Mouse (Mus musculus): ENCODE measurements around the gene Gripap1. TPM values are rescaled to one million over a fixed set of nuclear protein-coding genes. Genes with fewer than 3 reads are reported as not detected.

The Gripap1 gene
- 41.0 TPM for polyA plus RNA-seq (2014; fragmentation: Illumina TruSeq; extraction: RNeasy Lipid Tissue Mini Kit (QIAGEN cat#74804); ENCODE audit: low read depth, low replicate concordance)

DNA sequence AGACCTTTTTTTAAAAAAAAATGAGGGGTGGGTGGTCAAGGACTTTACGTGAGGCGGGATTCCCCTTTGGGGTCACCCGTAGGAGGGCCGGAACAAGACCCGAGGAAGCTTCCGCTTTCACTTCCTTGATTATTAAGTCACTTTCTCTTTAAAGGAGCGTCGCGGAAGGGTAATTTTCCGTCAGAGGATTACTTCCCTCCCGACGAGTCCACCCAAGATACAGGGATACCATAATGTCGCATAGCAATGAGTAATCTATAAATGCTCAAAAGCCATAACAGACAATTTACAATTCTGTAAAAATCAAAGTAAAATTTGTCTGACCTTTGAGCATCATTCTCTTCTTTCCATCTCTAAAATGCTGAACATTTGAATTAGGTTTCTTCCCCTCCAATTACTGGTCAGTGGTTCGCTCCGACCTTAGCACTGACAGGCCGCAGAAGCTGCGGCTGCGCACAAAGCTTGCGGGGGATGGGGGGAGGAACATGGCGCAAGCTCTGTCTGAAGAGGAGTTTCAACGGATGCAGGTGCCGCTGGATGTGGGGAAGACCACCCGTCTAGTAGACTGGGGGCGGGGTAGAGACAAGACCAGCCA is at the start of gene Gripap1:
Gripap1 (plus strand) TSS at position 224 of the 595 bp plus-strand sequence.

GRCm38 (mm10) chrX:7750432-7751116 is 39.0 kb upstream of the Gripap1 start, which contains the start of gene Ccdc120:
Gene Ccdc120 (minus strand): TSS chrX:7750905.

DNA sequence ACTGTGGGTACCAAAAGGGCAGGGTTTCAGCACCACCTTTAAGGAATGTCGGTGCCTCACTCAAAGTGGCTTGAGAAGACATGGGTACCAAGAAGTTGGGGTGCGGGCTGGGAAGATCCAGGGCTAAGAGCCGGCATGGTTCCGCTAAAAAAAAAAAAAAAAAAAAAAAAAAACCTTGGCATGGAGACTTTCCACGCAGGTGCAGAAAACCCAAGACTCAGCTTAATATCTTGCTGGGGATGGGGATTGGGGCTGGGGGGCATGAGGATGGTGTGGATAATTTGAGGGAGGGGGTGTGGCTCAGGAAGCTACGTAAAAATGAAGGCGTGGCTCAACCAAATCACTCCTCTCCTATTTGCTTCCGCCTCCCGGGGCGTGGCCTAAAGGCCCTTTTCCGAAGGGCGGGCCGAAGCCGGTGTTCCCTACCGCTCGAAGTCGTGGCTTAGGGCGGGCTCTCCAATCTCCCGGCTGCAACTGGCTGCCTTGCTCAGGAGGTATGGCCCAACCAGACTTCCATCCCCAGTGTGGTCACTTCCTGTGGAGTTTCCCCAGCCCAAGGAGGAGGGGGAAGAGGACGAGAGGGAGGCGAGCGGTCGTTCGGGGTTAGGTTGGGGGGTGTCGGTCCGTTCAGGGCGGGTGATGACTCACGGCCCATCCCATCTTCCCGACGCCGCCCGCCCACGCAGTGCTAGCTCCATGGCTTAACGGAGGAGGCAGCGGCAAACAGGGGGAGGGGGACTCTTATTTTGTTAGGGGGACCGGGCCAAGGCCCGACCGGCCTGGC is 27.2 kb upstream of the Gripap1 start, which contains the start of gene Tfe3:
Tfe3 (plus strand) TSS at position 424 of the 784 bp plus-strand sequence.

GRCm38 (mm10) chrX:7821865-7822779 is 32.6 kb downstream of the Gripap1 start, which contains the start of gene Kcnd1:
Gene Kcnd1 (plus strand): TSS chrX:7822289.

DNA sequence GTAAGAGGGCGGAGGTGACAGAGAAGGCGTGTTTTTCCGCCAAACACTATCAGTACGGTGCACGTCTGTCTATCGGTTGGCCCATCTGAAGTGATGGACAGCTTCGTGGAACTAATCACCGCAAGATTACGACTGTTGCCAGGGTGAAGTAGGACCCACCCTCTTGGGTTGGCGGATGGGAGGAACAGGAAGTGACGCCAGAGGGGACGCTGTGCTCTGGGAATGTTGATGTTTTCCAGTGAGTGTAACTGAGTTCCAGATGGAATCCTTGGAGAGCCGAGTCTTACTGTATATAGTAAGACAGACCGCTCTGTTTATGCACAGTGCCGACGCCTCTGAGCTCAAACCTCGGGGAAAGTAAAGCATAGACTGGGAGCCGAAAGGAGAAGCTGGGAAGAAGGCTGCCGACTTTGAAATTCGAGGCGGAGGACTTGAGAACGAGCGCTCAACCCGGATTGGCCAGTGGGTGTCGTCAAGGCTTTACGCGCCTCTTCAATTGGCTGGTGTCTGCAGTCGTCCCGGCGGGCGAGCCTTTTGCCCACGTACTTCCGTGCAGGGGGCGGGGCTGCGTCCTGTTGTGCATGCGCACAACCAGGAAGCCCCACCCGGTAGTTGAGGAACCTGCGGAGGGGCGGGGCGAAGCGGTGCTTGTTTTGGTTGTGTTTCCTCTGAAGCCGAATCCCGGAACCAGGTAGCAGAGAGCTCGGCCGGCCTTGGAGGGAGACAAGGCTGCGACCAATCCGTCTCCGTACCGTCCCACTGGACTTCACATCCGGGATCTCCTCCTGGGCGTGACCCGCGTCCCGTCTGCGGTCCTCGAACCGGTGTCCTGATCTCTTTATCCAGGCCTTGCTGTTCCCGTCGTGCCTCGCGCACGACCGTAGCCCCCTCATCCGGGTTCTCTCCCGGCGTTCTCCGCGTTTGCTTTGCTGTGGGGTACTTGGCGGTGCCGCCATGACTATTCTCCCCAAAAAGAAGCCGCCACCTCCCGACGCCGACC is 51.9 kb downstream of the Gripap1 start, which contains the start of gene Otud5:
Otud5 (plus strand) TSS at position 202 of the 1,000 bp plus-strand sequence.

Other genes with a start within 250 kb of the Gripap1 start
- gene Foxp3, start 216.1 kb upstream of the Gripap1 start, polyA plus RNA-seq (2014; fragmentation: Illumina TruSeq; extraction: RNeasy Lipid Tissue Mini Kit (QIAGEN cat#74804); ENCODE audit: low read depth, low replicate concordance) = 0.32 TPM
- gene Ppp1r3f, start 215.5 kb upstream of the Gripap1 start, polyA plus RNA-seq (2014; fragmentation: Illumina TruSeq; extraction: RNeasy Lipid Tissue Mini Kit (QIAGEN cat#74804); ENCODE audit: low read depth, low replicate concordance) = not detected
- 1.5 TPM for gene Ccdc22, start 184.2 kb upstream of the Gripap1 start, polyA plus RNA-seq (2014; fragmentation: Illumina TruSeq; extraction: RNeasy Lipid Tissue Mini Kit (QIAGEN cat#74804); ENCODE audit: low read depth, low replicate concordance)
- gene Cacna1f, start 182.7 kb upstream of the Gripap1 start, polyA plus RNA-seq (2014; fragmentation: Illumina TruSeq; extraction: RNeasy Lipid Tissue Mini Kit (QIAGEN cat#74804); ENCODE audit: low read depth, low replicate concordance) = not detected
- gene Syp, start 151.3 kb upstream of the Gripap1 start, polyA plus RNA-seq (2014; fragmentation: Illumina TruSeq; extraction: RNeasy Lipid Tissue Mini Kit (QIAGEN cat#74804); ENCODE audit: low read depth, low replicate concordance) = 2.8 TPM
- gene Prickle3, start 132.5 kb upstream of the Gripap1 start, polyA plus RNA-seq (2014; fragmentation: Illumina TruSeq; extraction: RNeasy Lipid Tissue Mini Kit (QIAGEN cat#74804); ENCODE audit: low read depth, low replicate concordance) = 19.0 TPM
- gene Plp2, start 118.4 kb upstream of the Gripap1 start, polyA plus RNA-seq (2014; fragmentation: Illumina TruSeq; extraction: RNeasy Lipid Tissue Mini Kit (QIAGEN cat#74804); ENCODE audit: low read depth, low replicate concordance) = 187 TPM
- 0.60 TPM for gene Magix, start 108.5 kb upstream of the Gripap1 start, polyA plus RNA-seq (2014; fragmentation: Illumina TruSeq; extraction: RNeasy Lipid Tissue Mini Kit (QIAGEN cat#74804); ENCODE audit: low read depth, low replicate concordance)
- 42.6 TPM for gene Gpkow, start 92.6 kb upstream of the Gripap1 start, polyA plus RNA-seq (2014; fragmentation: Illumina TruSeq; extraction: RNeasy Lipid Tissue Mini Kit (QIAGEN cat#74804); ENCODE audit: low read depth, low replicate concordance)
- gene Wdr45, start 75.4 kb upstream of the Gripap1 start, polyA plus RNA-seq (2014; fragmentation: Illumina TruSeq; extraction: RNeasy Lipid Tissue Mini Kit (QIAGEN cat#74804); ENCODE audit: low read depth, low replicate concordance) = 7.7 TPM
- not detected for gene Gm45208, start 67.5 kb upstream of the Gripap1 start, polyA plus RNA-seq (2014; fragmentation: Illumina TruSeq; extraction: RNeasy Lipid Tissue Mini Kit (QIAGEN cat#74804); ENCODE audit: low read depth, low replicate concordance)
- 7.8 TPM for gene Praf2, start 61.3 kb upstream of the Gripap1 start, polyA plus RNA-seq (2014; fragmentation: Illumina TruSeq; extraction: RNeasy Lipid Tissue Mini Kit (QIAGEN cat#74804); ENCODE audit: low read depth, low replicate concordance)
- 4.5 TPM for gene Ccdc120, start 38.9 kb upstream of the Gripap1 start, polyA plus RNA-seq (2014; fragmentation: Illumina TruSeq; extraction: RNeasy Lipid Tissue Mini Kit (QIAGEN cat#74804); ENCODE audit: low read depth, low replicate concordance)
- 6.2 TPM for gene Tfe3, start 27.2 kb upstream of the Gripap1 start, polyA plus RNA-seq (2014; fragmentation: Illumina TruSeq; extraction: RNeasy Lipid Tissue Mini Kit (QIAGEN cat#74804); ENCODE audit: low read depth, low replicate concordance)
- 1.2 TPM for gene Kcnd1, start 32.5 kb downstream of the Gripap1 start, polyA plus RNA-seq (2014; fragmentation: Illumina TruSeq; extraction: RNeasy Lipid Tissue Mini Kit (QIAGEN cat#74804); ENCODE audit: low read depth, low replicate concordance)
- gene Otud5, start 51.6 kb downstream of the Gripap1 start, polyA plus RNA-seq (2014; fragmentation: Illumina TruSeq; extraction: RNeasy Lipid Tissue Mini Kit (QIAGEN cat#74804); ENCODE audit: low read depth, low replicate concordance) = 50.9 TPM
- 5.5 TPM for gene Pim2, start 88.5 kb downstream of the Gripap1 start, polyA plus RNA-seq (2014; fragmentation: Illumina TruSeq; extraction: RNeasy Lipid Tissue Mini Kit (QIAGEN cat#74804); ENCODE audit: low read depth, low replicate concordance)
- 40.1 TPM for gene Slc35a2, start 94.3 kb downstream of the Gripap1 start, polyA plus RNA-seq (2014; fragmentation: Illumina TruSeq; extraction: RNeasy Lipid Tissue Mini Kit (QIAGEN cat#74804); ENCODE audit: low read depth, low replicate concordance)
- gene Pqbp1, start 109.5 kb downstream of the Gripap1 start, polyA plus RNA-seq (2014; fragmentation: Illumina TruSeq; extraction: RNeasy Lipid Tissue Mini Kit (QIAGEN cat#74804); ENCODE audit: low read depth, low replicate concordance) = 10.1 TPM
- gene Timm17b, start 109.6 kb downstream of the Gripap1 start, polyA plus RNA-seq (2014; fragmentation: Illumina TruSeq; extraction: RNeasy Lipid Tissue Mini Kit (QIAGEN cat#74804); ENCODE audit: low read depth, low replicate concordance) = 3.6 TPM
- not detected for gene Gm10491, start 118.1 kb downstream of the Gripap1 start, polyA plus RNA-seq (2014; fragmentation: Illumina TruSeq; extraction: RNeasy Lipid Tissue Mini Kit (QIAGEN cat#74804); ENCODE audit: low read depth, low replicate concordance)
- not detected for gene Gm10490, start 119.8 kb downstream of the Gripap1 start, polyA plus RNA-seq (2014; fragmentation: Illumina TruSeq; extraction: RNeasy Lipid Tissue Mini Kit (QIAGEN cat#74804); ENCODE audit: low read depth, low replicate concordance)
- not detected for gene Pcsk1n, start 130.1 kb downstream of the Gripap1 start, polyA plus RNA-seq (2014; fragmentation: Illumina TruSeq; extraction: RNeasy Lipid Tissue Mini Kit (QIAGEN cat#74804); ENCODE audit: low read depth, low replicate concordance)
- not detected for gene Eras, start 138.8 kb downstream of the Gripap1 start, polyA plus RNA-seq (2014; fragmentation: Illumina TruSeq; extraction: RNeasy Lipid Tissue Mini Kit (QIAGEN cat#74804); ENCODE audit: low read depth, low replicate concordance)
- gene Hdac6, start 158.1 kb downstream of the Gripap1 start, polyA plus RNA-seq (2014; fragmentation: Illumina TruSeq; extraction: RNeasy Lipid Tissue Mini Kit (QIAGEN cat#74804); ENCODE audit: low read depth, low replicate concordance) = 1.8 TPM
- not detected for gene Gata1, start 188.3 kb downstream of the Gripap1 start, polyA plus RNA-seq (2014; fragmentation: Illumina TruSeq; extraction: RNeasy Lipid Tissue Mini Kit (QIAGEN cat#74804); ENCODE audit: low read depth, low replicate concordance)
- gene Glod5, start 228.7 kb downstream of the Gripap1 start, polyA plus RNA-seq (2014; fragmentation: Illumina TruSeq; extraction: RNeasy Lipid Tissue Mini Kit (QIAGEN cat#74804); ENCODE audit: low read depth, low replicate concordance) = 176 TPM

All from sigmoid colon, adult 10 weeks (tissue).